Comparison of ENCODE assay signal across 30 mouse cellular contexts in genomic region chr16:87969936-87970335, GRCm38 (mm10).
A peak's percentile ranks its signal among the peaks of the same experiment; 100 is the strongest.
DNase-seq lines count a peak whose midpoint lies in the region; ATAC-seq and TF ChIP-seq lines count a peak whose summit lies in the region.
"Had no signal": no experiment of that assay in that cellular context is flagged by ENCODE, and none has a peak within 500 bp of the region (broad histone marks: within the 10 kb centered on the region; RNA-seq: fewer than 3 reads in every experiment).

No protein-coding gene starts in this region.

- H3K9me3 ChIP-seq in forebrain, postnatal 0 days (ENCODE audit: low read length): no peaks in the 10 kb centered on the region
- H3K9me3 ChIP-seq in forebrain, embryonic 12.5 days: no peaks in the 10 kb centered on the region
- no peaks in the 10 kb centered on the region for H3K9me3 ChIP-seq in lung, embryonic 14.5 days (ENCODE audit: low read depth, low read length)
- H3K9me3 ChIP-seq: embryonic facial prominence, embryonic 10.5 days; embryonic facial prominence, embryonic 15.5 days; forebrain, embryonic 15.5 days; limb, embryonic 10.5 days; limb, embryonic 15.5 days had no signal

- no peaks in the 10 kb centered on the region for H3K36me3 ChIP-seq in forebrain, postnatal 0 days (ENCODE audit: insufficient read depth)
- no peaks in the 10 kb centered on the region for H3K36me3 ChIP-seq in forebrain, embryonic 12.5 days (replicated peaks)
- H3K36me3 ChIP-seq in lung, embryonic 14.5 days (ENCODE audit: insufficient read depth): no peaks in the 10 kb centered on the region
- H3K36me3 ChIP-seq: embryonic facial prominence, embryonic 10.5 days; embryonic facial prominence, embryonic 15.5 days; forebrain, embryonic 15.5 days; G1E; limb, embryonic 10.5 days; limb, embryonic 15.5 days; liver, embryonic 13.5 days had no signal

- DNase-seq in adrenal gland, postnatal 14 days: peak; percentile 25
- no peak for DNase-seq in adrenal gland, adult 8-10 months
- DNase-seq in forebrain, postnatal 0 days: peak; percentile 29
- peak; percentile 54 for DNase-seq in lung, embryonic 14.5 days
- no peak for DNase-seq in lung, postnatal 36 days
- peak; percentile 27 for DNase-seq in right cerebral cortex, postnatal 10 days (ENCODE audit: low spot score in 2 of 2)
- DNase-seq in right cerebral cortex, adult 2 months (ENCODE audit: low spot score in 2 of 2): no peak
- DNase-seq: cerebellum, adult 18-20 months; cerebellum, postnatal 25 days; gastrocnemius, adult 2 months; gastrocnemius, postnatal 36 days; heart, adult 18-20 months; heart, postnatal 36 days; kidney, adult 18-20 months; liver, embryonic 13.5 days; lung, adult 18-20 months; lung, postnatal 14 days; midbrain, embryonic 14.5 days; right cerebral cortex, postnatal 25 days; spleen, adult 18-20 months; thymus, postnatal 14 days had no signal

- no peaks in the 10 kb centered on the region for H3K4me1 ChIP-seq in forebrain, postnatal 0 days (ENCODE audit: insufficient read depth)
- H3K4me1 ChIP-seq in forebrain, embryonic 12.5 days: peaks cover 9% of the 10 kb centered on the region; the same call in 1 of the 2 replicates
- no peaks in the 10 kb centered on the region for H3K4me1 ChIP-seq in lung, embryonic 14.5 days (ENCODE audit: insufficient read depth)
- H3K4me1 ChIP-seq: embryonic facial prominence, embryonic 10.5 days; embryonic facial prominence, embryonic 15.5 days; limb, embryonic 10.5 days; limb, embryonic 15.5 days; liver, embryonic 13.5 days had no signal

- no peak overlapping the region for H3K27ac ChIP-seq in forebrain, postnatal 0 days (ENCODE audit: low read depth, low read length)
- H3K27ac ChIP-seq in forebrain, embryonic 12.5 days: no peak overlapping the region
- no peak overlapping the region for H3K27ac ChIP-seq in lung, embryonic 14.5 days (ENCODE audit: low read depth)
- H3K27ac ChIP-seq: embryonic facial prominence, embryonic 10.5 days; embryonic facial prominence, embryonic 15.5 days; forebrain, embryonic 15.5 days; gastrocnemius, adult 2 months; hindbrain, embryonic 14.5 days; limb, embryonic 10.5 days; limb, embryonic 15.5 days; liver, embryonic 13.5 days had no signal

- no peak overlapping the region for H3K4me2 ChIP-seq in forebrain, postnatal 0 days (ENCODE audit: low read depth)
- H3K4me2 ChIP-seq in forebrain, embryonic 12.5 days: no peak overlapping the region
- no peak overlapping the region for H3K4me2 ChIP-seq in lung, embryonic 14.5 days
- H3K4me2 ChIP-seq: embryonic facial prominence, embryonic 15.5 days; forebrain, embryonic 15.5 days; heart, embryonic 11.5 days; hindbrain, embryonic 14.5 days; limb, embryonic 15.5 days; liver, embryonic 13.5 days had no signal

- H3K4me3 ChIP-seq in forebrain, postnatal 0 days (ENCODE audit: low read depth, low read length): no peak overlapping the region
- no peak overlapping the region for H3K4me3 ChIP-seq in forebrain, embryonic 12.5 days (replicated peaks)
- H3K4me3 ChIP-seq in lung, embryonic 14.5 days (ENCODE audit: low read depth, low read length): no peak overlapping the region
- H3K4me3 ChIP-seq: embryonic facial prominence, embryonic 10.5 days; embryonic facial prominence, embryonic 15.5 days; forebrain, embryonic 15.5 days; gastrocnemius, adult 2 months; limb, embryonic 10.5 days; limb, embryonic 15.5 days; liver, embryonic 13.5 days had no signal

- TF ChIP-seq CTCF in forebrain, postnatal 0 days (IDR thresholded peaks at IDR 0.05; ENCODE audit: low read depth): no peak
- no peak for TF ChIP-seq CTCF in lung, embryonic 14.5 days (IDR thresholded peaks at IDR 0.05; ENCODE audit: low read depth)

- H3K27me3 ChIP-seq in forebrain, postnatal 0 days (ENCODE audit: insufficient read depth, low read length): no peaks in the 10 kb centered on the region
- H3K27me3 ChIP-seq in forebrain, embryonic 12.5 days: no peaks in the 10 kb centered on the region
- H3K27me3 ChIP-seq in lung, embryonic 14.5 days (ENCODE audit: insufficient read depth, low read length): no peaks in the 10 kb centered on the region
- H3K27me3 ChIP-seq: embryonic facial prominence, embryonic 15.5 days; forebrain, embryonic 15.5 days; limb, embryonic 15.5 days; liver, embryonic 13.5 days had no signal

- H3K9ac ChIP-seq in forebrain, postnatal 0 days: no peak overlapping the region
- H3K9ac ChIP-seq in forebrain, embryonic 12.5 days: no peak overlapping the region
- H3K9ac ChIP-seq in lung, embryonic 14.5 days: no peak overlapping the region
- H3K9ac ChIP-seq: embryonic facial prominence, embryonic 15.5 days; forebrain, embryonic 15.5 days; hindbrain, embryonic 14.5 days; limb, embryonic 15.5 days; liver, embryonic 13.5 days had no signal

- 40% methylated on average over 3 of the region's 3 CpGs for WGBS in forebrain, postnatal 0 days
- 85% methylated on average over 3 of the region's 3 CpGs for WGBS in forebrain, embryonic 12.5 days
- 70% methylated on average over 3 of the region's 3 CpGs for WGBS in lung, embryonic 14.5 days

- ATAC-seq in forebrain, postnatal 0 days: no peak
- ATAC-seq in forebrain, embryonic 12.5 days (ENCODE audit: low FRiP score): no peak
- ATAC-seq in lung, embryonic 14.5 days (ENCODE audit: insufficient read depth): no peak
- ATAC-seq: forebrain, embryonic 15.5 days had no signal

Comparison
In these comparisons a context has a peak if more than half of its experiments do, and no peak if none do; other contexts are left out.
1. DNase-seq: peak in adrenal gland, postnatal 14 days (single experiment), forebrain, postnatal 0 days (single experiment), lung, embryonic 14.5 days (single experiment) and right cerebral cortex, postnatal 10 days (2 of 2); none in adrenal gland, adult 8-10 months (single experiment), lung, postnatal 36 days (single experiment) and right cerebral cortex, adult 2 months (0 of 2).